In the genomic region with DNA sequence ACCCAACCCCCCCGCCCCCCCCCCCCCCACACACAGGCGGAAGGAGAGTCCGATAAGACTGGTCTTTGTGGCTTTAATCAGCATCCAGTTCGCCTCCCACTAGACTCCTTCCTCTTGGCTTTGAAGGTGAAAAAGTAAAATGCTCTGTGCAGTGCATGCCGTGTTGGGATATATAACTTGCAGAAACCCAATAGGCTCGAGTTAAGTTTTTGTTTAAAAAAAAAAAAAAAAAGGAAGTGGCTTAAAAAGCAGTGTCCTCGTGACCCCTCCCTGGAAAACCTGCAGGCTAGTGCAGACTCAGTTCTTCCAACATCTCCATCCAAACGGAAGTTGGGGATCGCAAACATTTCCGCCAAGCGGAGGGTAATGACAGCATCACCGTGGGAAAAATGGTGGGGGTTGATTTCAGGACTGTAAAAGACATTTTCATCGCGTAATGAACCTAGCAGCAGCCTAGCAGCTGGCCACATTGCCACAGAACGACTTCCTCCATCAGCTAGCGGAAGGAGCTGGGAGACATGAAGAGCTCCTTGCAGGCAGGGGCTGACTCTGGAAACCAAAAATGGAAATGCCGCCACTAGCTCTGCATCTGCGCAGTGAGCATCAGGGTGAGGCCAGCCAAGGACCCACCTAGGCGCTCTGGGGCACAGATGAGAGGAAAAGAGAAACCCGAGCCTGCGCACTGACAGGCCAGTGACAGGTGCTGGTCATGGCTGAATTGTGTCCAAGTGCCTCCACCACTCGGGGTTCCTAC, we compare ENCODE assay signal across 7 mouse cellular contexts. TPM values are rescaled to one million over a fixed set of nuclear protein-coding genes. Genes with fewer than 3 reads are reported as not detected.
DNase-seq lines count a peak whose midpoint lies in the region; ATAC-seq and TF ChIP-seq lines count a peak whose summit lies in the region.

No protein-coding gene starts in this region.

- H3K4me3 ChIP-seq in cortical plate, adult 2 months (ENCODE audit: insufficient read depth, low read length), result peak overlapping the region; percentile 33
- H3K4me3 ChIP-seq in heart, embryonic 14.5 days (ENCODE audit: control insufficient read depth in 1 of 2, insufficient read depth in 1 of 2, low read depth in 1 of 2, low read length in 2 of 2), result peak overlapping the region; percentile 26 to 43

- H3K27ac ChIP-seq in cortical plate, adult 2 months (ENCODE audit: insufficient read depth, low read length), result no peak overlapping the region
- peak overlapping the region; percentile 69 to 73 for H3K27ac ChIP-seq in heart, embryonic 14.5 days (replicated peaks in 1 of 2; ENCODE audit: control insufficient read depth in 1 of 2, insufficient read depth in 1 of 2, low read depth in 2 of 2, low read length in 2 of 2)

- no peak for TF ChIP-seq CTCF in cortical plate, adult 2 months (IDR thresholded peaks at IDR 0.05; ENCODE audit: extremely low read depth, insufficient read depth, low read length)

- peaks cover 5% of the 10 kb centered on the region; the same call in 1 of the 2 replicates for H3K9me3 ChIP-seq in heart, embryonic 14.5 days (ENCODE audit: control insufficient read depth, low read length)

- peaks cover 2% of the 10 kb centered on the region; the same call in 1 of the 2 replicates for H3K4me1 ChIP-seq in cortical plate, adult 2 months (ENCODE audit: control insufficient read depth, insufficient read depth, low read length)
- H3K4me1 ChIP-seq in heart, embryonic 14.5 days (ENCODE audit: control insufficient read depth in 2 of 2, insufficient read depth in 2 of 2, low read length in 2 of 2), result peaks cover 22% of the 10 kb centered on the region in 2 experiments

- DNase-seq in A20 (ENCODE audit: low read depth, low spot score), result peak; percentile 44
- DNase-seq in kidney, postnatal 25 days, result peak; percentile 36 to 63
- peak; percentile 69 for DNase-seq in lung, postnatal 10 days
- peak; percentile 64 to 80 for DNase-seq in spleen, postnatal 4 days (ENCODE audit: low spot score in 2 of 2)

- H3K27me3 ChIP-seq in heart, embryonic 14.5 days (ENCODE audit: control insufficient read depth, insufficient read depth, low read length), result no peaks in the 10 kb centered on the region

- no peak for TF ChIP-seq POLR2A in cortical plate, adult 2 months (IDR thresholded peaks at IDR 0.05; ENCODE audit: extremely low read depth, insufficient read depth, low read length)

- 30% methylated on average over 22 of the region's 22 CpGs for WGBS in heart, embryonic 14.5 days

- no peaks in the 10 kb centered on the region for H3K36me3 ChIP-seq in heart, embryonic 14.5 days (ENCODE audit: control insufficient read depth, insufficient read depth, low read length)

- H3K9ac ChIP-seq in heart, embryonic 14.5 days (ENCODE audit: low read length), result peak overlapping the region; percentile 42; the same call in 1 of the 2 replicates

- peak; percentile 76 for ATAC-seq in CD4-positive, CD25-positive, alpha-beta regulatory T cell, adult 4 months
- ATAC-seq in heart, embryonic 14.5 days (ENCODE audit: insufficient number of reproducible peaks, insufficient read depth, low FRiP score, low read depth), result peak; percentile 51

- H3K4me2 ChIP-seq in heart, embryonic 14.5 days (ENCODE audit: low read length), result peak overlapping the region; percentile 58

RNA-seq across cellular contexts. Expression of gene Anapc15-ps, which starts 4.3 kb away (rescaled TPM):
- polyA plus RNA-seq in CD4-positive, CD25-positive, alpha-beta regulatory T cell, adult 4 months (2017; shearing (Covaris generic)), result not detected
- 0.42 TPM in 1 of 2 replicates, not detected in the other for polyA plus RNA-seq in cortical plate, adult 2 months (2012; rRNA removed)
- polyA plus RNA-seq in heart, embryonic 14.5 days (2014; fragmentation: Nextera tagmentation; extraction: Ambion mirVana), result not detected in 2 replicates
